Mouse (Mus musculus): ENCODE data around the gene Acap2. TPM values are rescaled to one million over a fixed set of nuclear protein-coding genes. Genes with fewer than 3 reads are reported as not detected.

Acap2 gene
- polyA plus RNA-seq, 2 experiments = 24.8 to 24.9 TPM

- Histone ChIP-seq H3K4me2 (replicated peaks; ENCODE audit: low read depth, low read length, severe bottlenecking) (no peak overlapping the region), H3K4me3 (replicated peaks; ENCODE audit: low read length) (no peak overlapping the region), H3K36me3 (ENCODE audit: control insufficient read depth, insufficient read depth, low read length) (no peaks in the 10 kb centered on the region; the same call in 1 of the 2 replicates), H3K4me1 (ENCODE audit: control insufficient read depth, insufficient read depth, low read length) (peaks cover 14% of the 10 kb centered on the region), H3K9ac (ENCODE audit: low read depth, low read length, severe bottlenecking) (no peak overlapping the region), H3K27ac (replicated peaks; ENCODE audit: low read depth, low read length) (no peak overlapping the region), H3K27me3 (ENCODE audit: control insufficient read depth, insufficient read depth, low read length) (no peaks in the 10 kb centered on the region), H3K9me3 (ENCODE audit: control insufficient read depth, low read length) (no peaks in the 10 kb centered on the region)
- ATAC-seq (ENCODE audit: low FRiP score, low read depth) (no peak), DNase-seq (ENCODE audit: low spot score) (no peak)
- WGBS = 93% methylated on average over 5 of the region's 5 CpGs
- no peak for TF ChIP-seq POLR2A (IDR thresholded peaks at IDR 0.05; ENCODE audit: borderline replicate concordance, extremely low read depth, insufficient read depth, insufficient read length)
These were observed 123.6 kb downstream of the Acap2 start for GRCm38 (mm10) chr16:31077396-31077795.

GRCm38 (mm10) chr16:31076436-31076835 is 124.6 kb downstream of the Acap2 start:
- no peak for ATAC-seq (ENCODE audit: low FRiP score, low read depth)
- Histone ChIP-seq H3K9ac (ENCODE audit: low read depth, low read length, severe bottlenecking) (no peak overlapping the region), H3K9me3 (ENCODE audit: control insufficient read depth, low read length) (no peaks in the 10 kb centered on the region), H3K27ac (replicated peaks; ENCODE audit: low read depth, low read length) (no peak overlapping the region), H3K36me3 (ENCODE audit: control insufficient read depth, insufficient read depth, low read length) (no peaks in the 10 kb centered on the region; the same call in 1 of the 2 replicates), H3K4me1 (ENCODE audit: control insufficient read depth, insufficient read depth, low read length) (peaks cover 11% of the 10 kb centered on the region; the same call in 1 of the 2 replicates), H3K27me3 (ENCODE audit: control insufficient read depth, insufficient read depth, low read length) (no peaks in the 10 kb centered on the region), H3K4me3 (replicated peaks; ENCODE audit: low read length) (no peak overlapping the region), H3K4me2 (replicated peaks; ENCODE audit: low read depth, low read length, severe bottlenecking) (no peak overlapping the region)
- TF ChIP-seq POLR2A (IDR thresholded peaks at IDR 0.05; ENCODE audit: borderline replicate concordance, extremely low read depth, insufficient read depth, insufficient read length) = no peak
- WGBS = 80% methylated on average over 8 of the region's 8 CpGs
- DNase-seq (ENCODE audit: low spot score) = no peak

GRCm38 (mm10) chr16:31074324-31074908 is 126.6 kb downstream of the Acap2 start:
- TF ChIP-seq POLR2A (IDR thresholded peaks at IDR 0.05; ENCODE audit: borderline replicate concordance, extremely low read depth, insufficient read depth, insufficient read length) = no peak
- Histone ChIP-seq H3K4me3 (replicated peaks; ENCODE audit: low read length) (no peak overlapping the region), H3K4me2 (replicated peaks; ENCODE audit: low read depth, low read length, severe bottlenecking) (no peak overlapping the region), H3K27me3 (ENCODE audit: control insufficient read depth, insufficient read depth, low read length) (no peaks in the 10 kb centered on the region), H3K36me3 (ENCODE audit: control insufficient read depth, insufficient read depth, low read length) (no peaks in the 10 kb centered on the region; the same call in 1 of the 2 replicates), H3K9ac (ENCODE audit: low read depth, low read length, severe bottlenecking) (no peak overlapping the region), H3K9me3 (ENCODE audit: control insufficient read depth, low read length) (no peaks in the 10 kb centered on the region), H3K4me1 (ENCODE audit: control insufficient read depth, insufficient read depth, low read length) (peaks cover 16% of the 10 kb centered on the region), H3K27ac (replicated peaks; ENCODE audit: low read depth, low read length) (no peak overlapping the region)
- ATAC-seq (ENCODE audit: low FRiP score, low read depth) (no peak), DNase-seq (ENCODE audit: low spot score) (no peak)
- 77% methylated on average over 3 of the region's 3 CpGs for WGBS

- no peak for TF ChIP-seq POLR2A (IDR thresholded peaks at IDR 0.05; ENCODE audit: borderline replicate concordance, extremely low read depth, insufficient read depth, insufficient read length)
- DNase-seq (ENCODE audit: low spot score) (no peak), ATAC-seq (ENCODE audit: low FRiP score, low read depth) (no peak)
- H3K9me3 ChIP-seq (ENCODE audit: control insufficient read depth, low read length) = no peaks in the 10 kb centered on the region
- 82% methylated on average over 6 of the region's 6 CpGs for whole genome bisulfite sequencing
- no peak overlapping the region for H3K27ac ChIP-seq (replicated peaks; ENCODE audit: low read depth, low read length)
- H3K4me2 ChIP-seq (replicated peaks; ENCODE audit: low read depth, low read length, severe bottlenecking) = no peak overlapping the region
- H3K36me3 ChIP-seq (ENCODE audit: control insufficient read depth, insufficient read depth, low read length) = no peaks in the 10 kb centered on the region; the same call in 1 of the 2 replicates
- H3K4me1 ChIP-seq (ENCODE audit: control insufficient read depth, insufficient read depth, low read length) = peaks cover 16% of the 10 kb centered on the region
- no peak overlapping the region for H3K9ac ChIP-seq (ENCODE audit: low read depth, low read length, severe bottlenecking)
- no peaks in the 10 kb centered on the region for H3K27me3 ChIP-seq (ENCODE audit: control insufficient read depth, insufficient read depth, low read length)
- H3K4me3 ChIP-seq (replicated peaks; ENCODE audit: low read length) = no peak overlapping the region
These were observed 129.3 kb downstream of the Acap2 start for GRCm38 (mm10) chr16:31071731-31072130.

GRCm38 (mm10) chr16:31070358-31071133 is 130.5 kb downstream of the Acap2 start:
- no peak for TF ChIP-seq POLR2A (IDR thresholded peaks at IDR 0.05; ENCODE audit: borderline replicate concordance, extremely low read depth, insufficient read depth, insufficient read length)
- H3K4me3 ChIP-seq (replicated peaks; ENCODE audit: low read length) = 0 out of 2 replicates have a peak overlapping the region, but pooled peaks have one; percentile 13
- peaks cover 16% of the 10 kb centered on the region for H3K4me1 ChIP-seq (ENCODE audit: control insufficient read depth, insufficient read depth, low read length)

More at GRCm38 (mm10) chr16:31070358-31071133, 130.5 kb downstream of the Acap2 start:
- ATAC-seq (ENCODE audit: low FRiP score, low read depth) = peak; percentile 68; the same call in 1 of the 2 replicates
- 0 out of 2 replicates have a peak overlapping the region, but pooled peaks have one; percentile 16 for H3K9ac ChIP-seq (ENCODE audit: low read depth, low read length, severe bottlenecking)
- DNase-seq (ENCODE audit: low spot score) = peak; percentile 89
- WGBS = 6% methylated on average over 20 of the region's 21 CpGs
- H3K27me3 ChIP-seq (ENCODE audit: control insufficient read depth, insufficient read depth, low read length) = no peaks in the 10 kb centered on the region
- no peaks in the 10 kb centered on the region for H3K9me3 ChIP-seq (ENCODE audit: control insufficient read depth, low read length)
- no peaks in the 10 kb centered on the region; the same call in 1 of the 2 replicates for H3K36me3 ChIP-seq (ENCODE audit: control insufficient read depth, insufficient read depth, low read length)
- no peak overlapping the region for H3K27ac ChIP-seq (replicated peaks; ENCODE audit: low read depth, low read length)
- H3K4me2 ChIP-seq (replicated peaks; ENCODE audit: low read depth, low read length, severe bottlenecking) = peak overlapping the region; percentile 25

Measured in limb, embryonic 14.5 days (tissue).